Mouse (Mus musculus) cerebellum, adult 2 months (tissue): Measurements from ENCODE around the gene Afmid.

ENCODE experiments used
- CTCF ChIP-seq: fragments of 200-500 bp; IDR thresholded peaks from 2 replicates; pipeline ENCODE4 v1.5.1; 2011; ENCODE audit warnings: low read depth, mild to moderate bottlenecking, control low read depth, low read length, moderate library complexity, borderline replicate concordance; ENCODE audit not compliant: insufficient read depth
- POLR2A ChIP-seq: fragments of 200-500 bp; IDR thresholded peaks from 2 replicates; pipeline ENCODE4 v1.6.1; 2011; ENCODE audit warnings: low read length, control low read depth, borderline replicate concordance; ENCODE audit not compliant: insufficient read depth

- TF ChIP-seq CTCF (no peak), POLR2A (no peak)
Measured at GRCm38 (mm10) chr11:117852875-117853274, 27.2 kb downstream of the Afmid start.
